Mouse (Mus musculus) forebrain, embryonic 10.5 days (tissue): Measurements from ENCODE around the gene Mrpl23. TPM values are rescaled to one million over a fixed set of nuclear protein-coding genes. Genes with fewer than 3 reads are reported as not detected.

Source experiments
- DNase-seq: peaks from one replicate; pipeline ENCODE4 v3.0.0-alpha.2; 2017; ENCODE audit warnings: low spot score; ENCODE audit errors: extremely low spot score
- H3K27ac ChIP-seq: fragments of 300-500 bp; sonication (generic); 2 replicates; pipeline ENCODE4 v1.5.1; 2016; ENCODE audit warnings: mild to moderate bottlenecking
- H3K27me3 ChIP-seq: fragments of 300-500 bp; sonication (generic); 2 replicates; pipeline ENCODE4 v1.6.1; 2016; ENCODE audit warnings: mild to moderate bottlenecking; ENCODE audit not compliant: poor library complexity, severe bottlenecking
- H3K36me3 ChIP-seq: fragments of 300-500 bp; sonication (generic); replicated peaks from 2 replicates; pipeline ENCODE4 v1.6.1; 2016; ENCODE audit warnings: mild to moderate bottlenecking, moderate library complexity
- H3K4me1 ChIP-seq: fragments of 300-500 bp; sonication (generic); 2 replicates; pipeline ENCODE4 v1.6.1; 2016
- H3K4me3 ChIP-seq: fragments of 300-500 bp; sonication (generic); 2 replicates; pipeline ENCODE4 v1.5.1; 2016; ENCODE audit warnings: mild to moderate bottlenecking, moderate library complexity
- H3K9me3 ChIP-seq: fragments of 300-500 bp; sonication (generic); 2 replicates; pipeline ENCODE4 v1.6.1; 2016; ENCODE audit warnings: mild to moderate bottlenecking, moderate library complexity
- WGBS: fragments of 180-500 bp; shearing (Covaris S2); methylation state at CpG from one replicate; pipeline ENCODE4 v1.1.7; 2016; 5-methylcytosine and 5-hydroxymethylcytosine counted together
- polyA plus RNA-seq: library from polyadenylated mRNA; unstranded; fragments of >200 nt; fragmentation: Nextera tagmentation; extraction: Ambion mirVana; gene quantifications from 2 replicates; pipeline ENCODE4 v1.2.1, GENCODE M21; 2016

Mrpl23 gene
- polyA plus RNA-seq, 1 experiment from 2014 or later: 16.1 TPM

DNA sequence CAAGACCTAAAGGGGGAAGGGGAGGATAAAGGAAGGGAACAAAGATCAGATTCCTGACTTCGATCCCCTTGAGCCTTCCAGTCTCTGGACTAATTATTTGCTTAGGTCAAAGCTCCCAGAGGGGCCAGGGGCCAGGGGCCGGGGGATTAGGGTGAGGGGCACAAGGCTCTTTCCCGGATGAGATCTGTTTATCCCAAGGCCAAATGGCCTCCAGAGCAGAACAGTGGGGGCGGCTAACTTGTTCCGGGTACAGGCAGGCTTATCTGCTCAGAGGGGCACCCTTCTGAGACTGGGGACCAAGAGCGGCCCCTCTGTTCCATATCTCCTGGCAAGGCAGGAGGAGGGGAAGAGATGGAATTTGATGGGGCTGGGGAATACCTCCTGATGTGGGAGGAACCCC is 25.2 kb downstream of the Mrpl23 start:
- Histone ChIP-seq H3K36me3 (no peaks in the 10 kb centered on the region), H3K9me3 (no peaks in the 10 kb centered on the region), H3K27ac (peak overlapping the region; percentile 72), H3K4me1 (peaks cover 97% of the 10 kb centered on the region), H3K4me3 (no peak overlapping the region), H3K27me3 (no peaks in the 10 kb centered on the region)
- 14% methylated on average over 6 of the region's 6 CpGs for WGBS
- no peak for DNase-seq

- Histone ChIP-seq H3K4me3 (no peak overlapping the region), H3K9me3 (no peaks in the 10 kb centered on the region), H3K4me1 (peaks cover 97% of the 10 kb centered on the region), H3K27ac (peak overlapping the region; percentile 72), H3K27me3 (no peaks in the 10 kb centered on the region), H3K36me3 (no peaks in the 10 kb centered on the region)
- no peak for DNase-seq
- 92% methylated on average over 9 of the region's 9 CpGs for WGBS
These were observed 26.1 kb downstream of the Mrpl23 start for GRCm38 (mm10) chr7:142558511-142559146.

DNA sequence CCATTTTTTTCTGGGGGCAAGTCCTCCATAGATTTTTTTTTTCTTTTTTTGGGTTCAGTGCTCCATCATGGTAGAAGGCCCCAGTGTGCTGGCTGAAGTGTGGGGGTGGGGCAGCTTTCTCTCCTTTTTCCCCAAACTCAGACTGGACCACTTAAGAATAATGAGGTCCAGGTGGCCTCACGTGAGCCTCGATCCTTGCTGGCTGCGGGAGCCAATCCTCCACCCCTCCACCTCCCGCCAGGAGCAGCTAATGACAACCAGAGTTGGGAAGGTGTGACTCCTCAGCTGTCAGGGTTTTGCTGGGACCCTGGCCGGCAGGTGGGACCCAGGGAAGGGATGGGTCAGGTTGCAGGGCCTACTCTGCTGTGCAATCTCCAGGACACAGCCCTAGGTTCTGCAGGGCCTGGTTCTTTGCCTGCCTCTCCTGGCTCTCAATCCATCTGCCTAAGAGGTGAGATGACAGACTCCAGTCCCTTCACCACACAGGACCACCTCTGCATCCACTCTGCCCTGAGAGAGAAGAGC is 27.2 kb downstream of the Mrpl23 start:
- H3K4me1 ChIP-seq: peaks cover 97% of the 10 kb centered on the region
- no peaks in the 10 kb centered on the region for H3K9me3 ChIP-seq
- H3K27ac ChIP-seq: peak overlapping the region; percentile 85
- no peak overlapping the region for H3K4me3 ChIP-seq
- DNase-seq: no peak
- 49% methylated on average over 5 of the region's 5 CpGs for WGBS
- no peaks in the 10 kb centered on the region for H3K27me3 ChIP-seq
- no peaks in the 10 kb centered on the region for H3K36me3 ChIP-seq

DNA sequence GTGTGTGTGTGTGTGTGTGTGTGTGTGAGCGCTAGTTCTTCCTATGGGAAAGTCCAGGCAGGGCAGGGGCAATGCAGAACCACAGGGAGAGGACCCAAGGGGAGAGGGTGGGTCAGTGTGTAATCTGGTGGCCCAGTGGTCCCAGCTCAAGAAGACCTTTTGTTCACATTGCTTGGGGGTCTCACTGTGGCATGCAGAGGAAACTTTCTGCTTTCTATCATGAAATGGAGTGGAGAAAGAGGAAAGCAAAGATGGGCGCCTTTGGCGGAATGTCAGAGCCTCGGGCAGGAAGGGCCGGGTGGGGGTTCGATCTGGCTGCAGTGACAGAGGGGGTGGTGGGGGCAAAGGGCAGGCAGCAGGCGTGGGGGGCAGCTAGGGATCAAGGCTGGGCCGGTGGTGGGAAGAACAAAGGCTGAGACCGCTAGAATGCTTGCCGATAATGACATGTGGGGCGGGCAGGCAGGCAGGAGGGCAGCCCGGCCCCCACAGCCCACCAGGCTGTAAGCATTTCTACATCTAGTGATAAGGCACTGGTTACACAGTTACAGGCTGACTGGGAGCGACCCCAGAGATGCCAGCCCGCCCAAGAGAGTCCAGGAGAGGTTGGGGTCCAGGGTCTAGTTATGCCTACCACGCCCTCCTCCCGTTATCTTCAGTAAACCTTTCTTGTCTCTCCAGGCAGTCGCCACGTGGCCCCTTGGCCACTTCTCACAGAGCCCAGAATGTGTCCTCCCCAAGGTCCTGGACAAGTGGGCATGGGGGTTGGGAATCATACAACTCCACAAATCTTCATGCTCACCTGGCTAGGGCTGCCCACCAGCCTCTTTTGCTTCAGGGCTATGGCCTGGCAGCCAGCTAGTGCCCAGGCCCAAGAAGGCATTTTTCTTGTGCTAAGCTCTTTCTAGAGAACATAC is 28.7 kb downstream of the Mrpl23 start:
- Histone ChIP-seq H3K9me3 (no peaks in the 10 kb centered on the region), H3K27ac (peak overlapping the region; percentile 85), H3K36me3 (no peaks in the 10 kb centered on the region), H3K27me3 (no peaks in the 10 kb centered on the region), H3K4me3 (no peak overlapping the region), H3K4me1 (peaks cover 93% of the 10 kb centered on the region)
- no peak for DNase-seq
- 25% methylated on average over 18 of the region's 18 CpGs for WGBS

DNA sequence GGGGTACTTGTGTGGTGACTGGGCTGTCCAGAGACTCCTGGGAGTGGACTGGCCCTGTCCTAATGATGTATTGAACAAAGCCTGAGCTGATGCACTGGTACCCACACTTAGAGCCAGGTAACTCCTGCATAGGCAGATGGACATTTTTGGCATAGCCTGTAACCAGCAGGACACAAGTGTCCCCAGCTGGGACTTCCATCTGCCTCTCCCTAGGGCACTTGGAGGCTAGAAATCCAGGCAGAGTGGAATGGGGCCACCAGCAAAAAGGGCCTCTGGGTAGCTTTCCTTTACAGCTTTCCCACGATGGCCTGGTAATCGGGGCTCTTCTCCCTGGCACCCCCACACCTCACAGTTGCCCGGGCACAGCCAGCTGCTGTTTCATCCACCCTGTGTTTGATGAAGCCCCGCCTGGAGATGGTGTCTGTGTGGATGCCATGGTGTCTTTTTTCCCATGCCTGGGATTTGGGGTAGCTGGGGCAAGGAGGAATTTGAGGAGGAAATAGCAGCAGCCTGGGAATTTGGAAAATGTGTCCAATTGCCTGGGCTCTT is 29.4 kb downstream of the Mrpl23 start:
- Histone ChIP-seq H3K4me1 (peaks cover 87% of the 10 kb centered on the region), H3K4me3 (no peak overlapping the region), H3K9me3 (no peaks in the 10 kb centered on the region), H3K27me3 (no peaks in the 10 kb centered on the region), H3K27ac (peak overlapping the region; percentile 85), H3K36me3 (no peaks in the 10 kb centered on the region)
- WGBS: 77% methylated on average over 4 of the region's 4 CpGs
- no peak for DNase-seq

GRCm38 (mm10) chr7:142563168-142563567 is 30.7 kb downstream of the Mrpl23 start:
- H3K4me3 ChIP-seq: no peak overlapping the region
- no peaks in the 10 kb centered on the region for H3K27me3 ChIP-seq
- 42% methylated on average over 6 of the region's 6 CpGs for WGBS
- H3K36me3 ChIP-seq: no peaks in the 10 kb centered on the region
- no peak for DNase-seq
- no peaks in the 10 kb centered on the region for H3K9me3 ChIP-seq
- H3K4me1 ChIP-seq: peaks cover 75% of the 10 kb centered on the region
- H3K27ac ChIP-seq: peak overlapping the region; percentile 75

- H3K4me3 ChIP-seq: no peak overlapping the region
- no peaks in the 10 kb centered on the region for H3K9me3 ChIP-seq
- 63% methylated on average over 11 of the region's 11 CpGs for WGBS
- peak overlapping the region; percentile 75 for H3K27ac ChIP-seq
- H3K27me3 ChIP-seq: no peaks in the 10 kb centered on the region
- H3K4me1 ChIP-seq: peaks cover 74% of the 10 kb centered on the region
- no peaks in the 10 kb centered on the region for H3K36me3 ChIP-seq
- DNase-seq: no peak
These were observed 32.6 kb downstream of the Mrpl23 start for GRCm38 (mm10) chr7:142564955-142565643.

- WGBS: 84% methylated on average over 9 of the region's 9 CpGs
These were observed 34.0 kb downstream of the Mrpl23 start for GRCm38 (mm10) chr7:142566512-142566911.

DNA sequence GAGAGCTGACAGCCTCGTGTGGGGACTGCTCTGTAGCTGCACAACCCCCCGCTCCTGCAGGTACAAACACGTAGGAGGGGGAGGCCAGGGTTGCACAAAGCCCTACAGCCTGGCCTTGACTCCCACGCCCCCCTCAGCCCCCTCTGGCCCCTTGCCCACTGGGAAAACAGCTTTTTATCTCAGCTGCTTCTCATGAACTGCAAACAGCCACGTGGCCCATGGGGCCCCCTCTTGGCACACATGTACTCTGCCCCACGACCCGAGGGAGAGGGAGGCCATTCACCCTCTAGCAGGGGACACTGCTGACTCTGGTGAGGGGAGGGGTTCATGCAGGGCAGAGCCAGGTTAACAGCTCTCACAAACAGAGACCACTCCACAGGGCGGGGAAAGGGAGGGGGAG is 36.5 kb downstream of the Mrpl23 start:
- WGBS: 60% methylated on average over 8 of the region's 8 CpGs
- no peak for DNase-seq
- Histone ChIP-seq H3K4me3 (no peak overlapping the region), H3K4me1 (peaks cover 74% of the 10 kb centered on the region), H3K27me3 (no peaks in the 10 kb centered on the region), H3K27ac (peak overlapping the region; percentile 81), H3K9me3 (no peaks in the 10 kb centered on the region), H3K36me3 (no peaks in the 10 kb centered on the region)

More at GRCm38 (mm10) chr7:142566512-142566911, 34.0 kb downstream of the Mrpl23 start:
- H3K4me1 ChIP-seq: peaks cover 74% of the 10 kb centered on the region
- no peak overlapping the region for H3K27ac ChIP-seq
- H3K27me3 ChIP-seq: no peaks in the 10 kb centered on the region
- DNase-seq: no peak
- H3K36me3 ChIP-seq: no peaks in the 10 kb centered on the region
- no peak overlapping the region for H3K4me3 ChIP-seq
- H3K9me3 ChIP-seq: no peaks in the 10 kb centered on the region

- Histone ChIP-seq H3K27ac (peak overlapping the region; percentile 81), H3K4me1 (peaks cover 66% of the 10 kb centered on the region), H3K27me3 (no peaks in the 10 kb centered on the region), H3K9me3 (no peaks in the 10 kb centered on the region), H3K4me3 (no peak overlapping the region), H3K36me3 (no peaks in the 10 kb centered on the region)
- WGBS: 87% methylated on average over 9 of the region's 9 CpGs
- DNase-seq: no peak
These were observed 38.1 kb downstream of the Mrpl23 start for GRCm38 (mm10) chr7:142570565-142570964.

- no peaks in the 10 kb centered on the region for H3K36me3 ChIP-seq
- no peak overlapping the region for H3K4me3 ChIP-seq
- peaks cover under 1% of the 10 kb centered on the region; the same call in 1 of the 2 replicates for H3K27me3 ChIP-seq
- no peak for DNase-seq
- WGBS: 86% methylated on average over 16 of the region's 16 CpGs
- H3K9me3 ChIP-seq: no peaks in the 10 kb centered on the region
- H3K4me1 ChIP-seq: peaks cover 67% of the 10 kb centered on the region
- peak overlapping the region; percentile 81 for H3K27ac ChIP-seq
These were observed 39.2 kb downstream of the Mrpl23 start for GRCm38 (mm10) chr7:142571458-142572220.

- 68% methylated on average over 7 of the region's 7 CpGs for WGBS
These were observed 39.9 kb downstream of the Mrpl23 start for GRCm38 (mm10) chr7:142572343-142572742.

More at GRCm38 (mm10) chr7:142572343-142572742, 39.9 kb downstream of the Mrpl23 start:
- Histone ChIP-seq H3K36me3 (no peaks in the 10 kb centered on the region), H3K4me3 (no peak overlapping the region), H3K27me3 (peaks cover 7% of the 10 kb centered on the region), H3K4me1 (peaks cover 74% of the 10 kb centered on the region), H3K27ac (peak overlapping the region; percentile 81), H3K9me3 (no peaks in the 10 kb centered on the region)
- DNase-seq: no peak
